Mouse (Mus musculus) granulocyte monocyte progenitor cell, adult 5-6 weeks (primary cell): ENCODE measurements around the gene Grin2a. TPM values are rescaled to one million over a fixed set of nuclear protein-coding genes. Genes with fewer than 3 reads are reported as not detected.
A peak's percentile ranks its signal among the peaks of the same experiment; 100 is the strongest.

Experiments used
- ATAC-seq: replicated peaks from 2 replicates; pipeline ENCODE4 v1.8.0; 2016; ENCODE audit warnings: mild to moderate bottlenecking, moderate TSS enrichment, inconsistent platforms; ENCODE audit not compliant: poor library complexity, severe bottlenecking
- total RNA-seq, 2 experiments: library from RNA; stranded (forward) in 1 of 2; stranded (reverse) in 1 of 2; fragments of 200-712, 200-1000 nt in 1 of 2; fragments of >200 nt in 1 of 2; fragmentation: Nextera tagmentation in 1 of 2; gene quantifications; 2 replicates each; pipeline ENCODE4 v1.2.3; 2014 to 2017

Grin2a gene
- total RNA-seq (2014; fragmentation: Nextera tagmentation): not detected in 2 replicates
- not detected in 2 replicates for total RNA-seq (2017)

DNA sequence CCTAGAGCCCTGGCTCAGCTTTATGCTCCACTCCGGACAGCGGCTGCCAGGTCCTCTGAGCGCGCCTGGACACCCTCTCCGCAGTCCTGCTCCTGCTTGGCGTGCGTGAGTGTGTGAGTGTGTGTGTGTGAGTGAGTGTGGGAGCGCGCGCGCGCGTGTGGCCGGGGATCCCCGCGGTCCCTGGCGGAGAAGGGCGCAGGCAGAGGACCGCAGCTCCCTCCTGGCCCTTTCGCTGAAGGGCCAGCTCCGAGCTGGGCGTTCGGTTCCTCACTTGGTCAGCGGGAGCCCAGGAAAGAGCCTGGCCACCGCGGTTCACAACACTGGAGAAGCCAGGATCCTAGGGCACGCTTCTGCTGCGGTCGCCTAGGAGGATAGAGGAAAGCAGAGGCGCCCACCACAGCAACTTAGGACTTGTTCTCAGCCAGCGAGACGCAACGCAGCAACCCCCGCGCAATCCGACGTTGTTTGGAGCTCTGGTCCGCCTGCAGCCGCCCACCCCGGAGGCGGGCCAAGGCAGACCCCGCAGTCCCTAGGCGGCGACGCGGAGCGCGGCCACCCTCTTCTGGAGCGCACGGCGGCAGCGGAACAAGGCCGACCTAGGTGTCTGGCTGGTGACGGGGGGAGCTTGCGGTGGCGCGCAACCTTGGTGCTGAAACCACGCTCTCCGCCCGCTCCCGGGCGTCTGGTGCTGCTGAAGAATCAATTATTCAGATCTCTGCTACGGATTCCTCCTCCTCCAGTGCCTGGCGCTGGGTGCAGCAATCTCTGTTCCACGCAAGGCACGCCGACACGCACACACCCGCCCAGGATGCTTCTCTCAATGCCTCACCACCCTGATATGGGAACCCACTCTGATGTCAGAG lies at the start of gene Grin2a:
TSS of gene Grin2a (minus strand) at position 610 of the 863 bp plus-strand sequence.
- no peak for ATAC-seq

DNA sequence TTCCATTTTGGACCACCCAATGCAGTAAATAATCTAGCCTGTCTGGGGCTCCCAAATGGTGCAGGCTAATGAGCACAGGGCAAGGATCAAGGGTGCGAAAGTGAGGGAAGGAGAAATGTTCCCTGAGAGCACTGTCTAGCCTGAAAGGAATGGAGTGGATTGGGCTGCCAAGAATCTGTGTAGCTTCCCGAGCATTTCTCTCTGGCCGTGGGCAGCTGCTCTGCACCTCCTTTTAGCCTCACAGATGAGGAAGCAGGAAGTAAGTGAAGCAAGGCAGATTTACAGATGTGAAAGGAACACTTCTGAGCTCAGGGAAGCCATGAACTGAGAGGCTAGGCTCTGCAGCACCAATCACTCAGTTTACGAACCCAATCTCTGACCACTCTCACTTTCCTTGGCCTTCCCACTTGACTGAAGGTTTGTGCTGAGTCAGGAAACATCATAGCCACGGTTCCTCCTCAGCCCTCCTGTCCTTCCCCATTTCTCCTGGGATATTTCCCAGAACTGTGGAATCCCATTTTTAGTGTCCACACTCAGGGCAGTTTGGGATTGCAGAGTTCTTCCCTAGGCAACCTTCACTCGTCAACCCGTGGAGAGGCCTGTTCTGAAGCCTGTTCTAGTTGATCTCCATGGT lies 40.3 kb upstream of the Grin2a start:
- no peak for ATAC-seq

DNA sequence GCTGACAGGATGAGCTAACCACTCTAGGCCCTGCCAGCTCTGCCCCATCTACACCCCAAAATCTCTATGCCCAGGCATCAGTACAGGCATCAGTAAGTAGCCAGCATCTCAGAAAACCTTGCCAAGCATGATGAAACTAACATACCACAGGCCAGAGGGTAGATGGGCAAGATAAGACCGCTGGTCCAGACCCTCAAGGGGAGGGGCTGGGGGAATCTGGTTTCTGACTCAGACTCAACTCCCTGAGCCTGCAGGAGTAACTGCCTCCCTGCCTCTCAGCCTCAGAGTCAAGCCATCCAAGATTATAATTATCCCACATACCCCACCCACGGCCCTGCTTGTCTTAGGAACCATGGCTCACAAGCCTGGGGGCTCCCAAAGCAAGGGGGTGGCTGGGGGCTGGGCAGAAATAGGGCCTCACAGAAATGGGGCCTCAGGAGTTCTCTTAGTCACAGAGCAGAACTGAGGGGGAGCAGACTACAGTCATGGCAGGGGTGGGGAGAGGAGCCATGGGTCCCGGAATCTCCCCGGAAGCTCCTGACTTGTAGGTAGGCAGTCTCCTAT lies 38.1 kb upstream of the Grin2a start:
- no peak for ATAC-seq

DNA sequence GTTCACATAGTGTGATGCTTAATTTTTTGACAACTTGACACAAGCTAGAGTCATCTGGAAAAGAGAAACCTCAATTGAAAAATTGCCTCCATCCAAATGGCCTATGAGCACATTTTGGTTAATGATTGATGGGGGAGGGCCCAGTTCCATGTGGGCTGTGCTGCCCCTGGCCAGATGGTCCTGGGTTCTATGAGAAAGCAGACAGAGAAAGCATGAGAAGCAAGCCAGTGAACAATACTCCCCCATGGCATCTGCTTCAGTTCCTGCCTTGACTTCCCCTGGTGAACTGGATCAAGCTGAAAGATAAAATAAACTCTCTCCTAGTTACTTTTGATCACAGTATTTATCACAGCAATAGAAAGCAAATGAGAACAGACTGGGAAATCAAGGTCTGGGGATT lies 36.5 kb upstream of the Grin2a start:
- no peak for ATAC-seq

DNA sequence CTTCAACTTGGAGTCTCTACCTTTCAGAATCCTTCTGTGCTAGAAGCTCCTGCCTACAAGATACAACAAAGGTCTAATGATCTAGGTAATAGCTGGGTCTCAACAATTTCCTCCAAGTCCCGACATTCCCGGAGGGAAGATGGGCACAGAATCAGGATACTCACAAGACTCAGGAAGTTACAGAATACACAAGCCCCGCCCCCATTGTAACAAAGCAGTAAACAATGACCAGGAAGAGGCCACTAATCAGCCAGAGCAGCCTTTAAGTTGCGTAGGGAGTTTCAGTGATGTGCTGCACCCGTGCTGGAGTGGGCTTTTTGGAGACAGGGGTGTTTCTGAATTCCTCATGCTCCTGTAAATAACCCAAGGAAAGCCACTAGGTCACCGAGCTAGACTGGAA lies 31.4 kb upstream of the Grin2a start:
- no peak for ATAC-seq

DNA sequence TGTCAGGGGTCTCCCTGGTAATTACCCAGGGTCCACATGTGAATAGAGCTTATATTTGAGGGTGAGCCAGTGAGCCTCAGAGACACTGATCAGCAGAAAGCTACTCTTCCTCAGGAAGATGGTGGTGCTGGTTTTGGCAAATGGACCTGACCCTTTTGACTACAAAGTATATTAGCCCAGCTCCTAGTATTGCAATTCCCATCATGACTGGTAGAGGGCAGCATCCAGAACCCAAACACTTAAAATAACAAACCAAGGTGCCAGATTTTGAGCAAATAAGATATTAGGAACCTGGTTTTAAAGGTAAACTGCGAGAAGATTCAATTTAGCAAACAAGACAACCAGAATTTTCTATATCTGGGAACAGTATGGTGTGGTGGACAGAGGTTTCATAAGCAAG lies 14.4 kb upstream of the Grin2a start:
- no peak for ATAC-seq

DNA sequence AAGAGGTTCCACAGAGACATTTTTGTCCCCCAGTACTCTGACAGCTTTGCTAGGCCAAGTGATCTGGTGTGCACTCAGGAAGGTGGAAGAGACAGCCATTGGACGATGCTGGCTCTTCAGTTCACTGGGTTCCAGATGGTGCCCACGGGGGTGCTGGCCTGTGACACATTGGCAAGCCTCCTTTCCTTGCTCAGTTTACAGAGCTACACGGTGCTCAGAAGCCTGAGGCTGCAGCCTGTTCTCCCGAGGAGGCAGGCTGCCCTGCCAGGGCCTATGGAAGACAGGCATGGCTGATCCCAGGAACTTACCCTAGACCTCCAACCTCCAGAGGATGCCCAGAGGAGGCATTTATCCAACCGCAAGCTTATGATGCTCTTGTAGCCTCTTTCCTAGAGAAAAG lies 10.2 kb upstream of the Grin2a start:
- no peak for ATAC-seq

DNA sequence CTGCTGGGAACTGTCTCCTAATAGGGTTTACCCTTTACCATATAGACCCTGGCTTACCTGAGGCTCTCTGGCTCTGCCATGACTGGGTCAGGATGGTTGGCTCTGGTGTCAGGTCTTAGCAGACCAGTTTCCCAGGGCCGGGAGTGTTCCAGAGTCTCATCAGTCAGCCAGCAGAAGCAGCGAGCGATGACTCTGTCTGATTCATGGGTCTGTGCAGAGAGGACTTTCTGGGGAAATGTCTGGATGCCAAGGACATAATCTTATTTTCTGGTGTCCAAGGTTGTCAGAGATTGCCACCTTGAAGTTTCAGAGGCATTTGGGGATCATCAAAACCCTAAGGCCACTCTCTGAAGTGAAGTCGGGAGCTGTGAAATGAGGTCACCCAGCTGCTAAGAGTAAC lies 8.7 kb upstream of the Grin2a start:
- no peak for ATAC-seq

DNA sequence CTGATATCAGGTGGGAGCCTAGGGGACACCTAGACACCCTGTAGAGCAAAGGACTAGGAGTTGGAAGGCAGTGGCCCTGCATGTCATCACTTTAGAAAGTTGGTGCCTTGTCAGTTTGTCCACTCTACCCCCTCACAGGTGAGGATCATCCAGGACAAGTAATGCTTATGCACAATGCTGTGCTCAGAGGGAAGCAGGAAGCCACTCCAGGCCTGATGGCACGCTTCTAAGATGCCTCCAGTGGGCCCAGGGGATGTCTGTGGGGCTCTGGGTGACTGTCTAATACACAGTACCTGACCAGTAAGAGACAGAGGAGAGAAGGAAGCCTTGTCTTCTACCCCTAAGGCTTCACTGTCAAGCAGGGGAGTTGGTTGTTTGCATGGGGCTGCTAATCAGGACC lies 7.6 kb upstream of the Grin2a start:
- no peak for ATAC-seq

DNA sequence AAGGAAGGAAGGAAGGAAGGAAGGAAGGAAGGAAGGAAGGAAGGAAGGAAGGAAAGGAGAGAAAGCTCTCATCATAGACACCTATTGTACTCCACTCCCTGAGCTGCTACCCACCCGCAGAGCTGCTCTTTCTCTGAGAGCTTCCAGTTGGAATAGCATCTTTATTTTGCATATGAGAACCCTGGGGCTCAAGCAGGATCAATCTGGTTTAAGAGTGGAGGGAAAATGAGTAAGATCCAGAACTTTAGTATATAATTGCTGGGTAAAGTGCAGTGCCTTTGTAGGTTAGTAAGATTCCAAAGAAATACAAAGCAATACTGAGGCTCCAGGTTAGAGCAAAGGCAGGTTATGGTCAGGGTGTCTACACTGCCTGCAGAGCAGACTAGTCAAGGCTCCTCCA lies 6.2 kb upstream of the Grin2a start:
- ATAC-seq: no peak

DNA sequence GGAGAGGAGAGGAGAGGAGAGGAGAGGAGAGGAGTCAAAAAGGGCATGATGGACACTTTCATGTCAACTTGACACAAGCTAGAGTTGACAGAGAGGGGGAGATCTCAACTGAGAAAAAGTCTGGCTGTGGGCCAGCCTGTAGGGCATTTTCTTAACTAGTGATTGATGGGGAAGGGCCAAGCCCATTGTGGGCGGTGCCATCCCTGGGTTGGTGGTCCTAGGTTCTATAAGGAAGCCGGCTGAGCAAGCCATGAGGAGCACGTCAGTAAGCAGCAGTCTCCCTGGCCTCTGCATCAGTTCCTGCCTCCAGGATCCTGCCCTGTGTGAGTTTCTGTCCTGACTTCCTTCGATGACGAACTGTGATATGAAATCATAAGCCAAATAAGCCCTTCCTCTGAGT lies 4.6 kb upstream of the Grin2a start:
- ATAC-seq: no peak

DNA sequence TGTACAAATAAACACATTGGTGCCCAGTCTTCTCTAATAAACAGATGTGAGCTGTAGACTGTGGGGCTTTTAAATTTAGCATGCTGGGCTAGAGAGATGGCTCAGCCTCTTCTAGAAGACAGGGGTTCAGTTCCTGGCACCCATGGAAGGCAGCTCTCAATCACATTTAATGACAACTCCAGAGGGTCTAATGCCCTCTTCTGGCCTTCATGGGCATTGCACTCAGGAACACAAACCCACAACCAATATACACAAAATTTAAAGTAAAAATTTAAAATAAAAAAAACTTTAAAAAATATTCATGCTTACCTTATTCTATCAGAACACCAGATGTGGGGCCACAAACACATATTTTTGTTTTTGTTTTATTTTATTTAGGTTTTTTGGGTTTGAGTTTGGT lies 2.6 kb upstream of the Grin2a start:
- no peak for ATAC-seq

DNA sequence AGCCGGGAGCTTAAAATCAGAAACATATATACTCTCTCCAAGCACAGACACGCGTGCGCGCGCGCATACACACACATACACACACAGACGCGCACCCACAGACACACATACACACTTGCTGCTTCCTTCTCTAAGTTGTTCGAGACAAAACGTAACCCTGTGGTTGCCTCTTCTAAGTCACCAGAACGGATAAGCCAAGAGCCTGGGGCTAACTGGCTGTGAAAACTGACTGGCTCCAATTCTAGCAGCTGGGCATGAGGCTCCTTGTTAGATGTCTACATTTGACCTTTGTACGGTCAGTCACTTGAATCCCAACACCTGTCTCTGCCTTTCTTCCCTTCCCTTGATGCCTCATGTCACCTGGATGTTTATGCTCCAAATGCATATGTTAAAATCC lies 452 bp upstream of the Grin2a start:
- no peak for ATAC-seq

DNA sequence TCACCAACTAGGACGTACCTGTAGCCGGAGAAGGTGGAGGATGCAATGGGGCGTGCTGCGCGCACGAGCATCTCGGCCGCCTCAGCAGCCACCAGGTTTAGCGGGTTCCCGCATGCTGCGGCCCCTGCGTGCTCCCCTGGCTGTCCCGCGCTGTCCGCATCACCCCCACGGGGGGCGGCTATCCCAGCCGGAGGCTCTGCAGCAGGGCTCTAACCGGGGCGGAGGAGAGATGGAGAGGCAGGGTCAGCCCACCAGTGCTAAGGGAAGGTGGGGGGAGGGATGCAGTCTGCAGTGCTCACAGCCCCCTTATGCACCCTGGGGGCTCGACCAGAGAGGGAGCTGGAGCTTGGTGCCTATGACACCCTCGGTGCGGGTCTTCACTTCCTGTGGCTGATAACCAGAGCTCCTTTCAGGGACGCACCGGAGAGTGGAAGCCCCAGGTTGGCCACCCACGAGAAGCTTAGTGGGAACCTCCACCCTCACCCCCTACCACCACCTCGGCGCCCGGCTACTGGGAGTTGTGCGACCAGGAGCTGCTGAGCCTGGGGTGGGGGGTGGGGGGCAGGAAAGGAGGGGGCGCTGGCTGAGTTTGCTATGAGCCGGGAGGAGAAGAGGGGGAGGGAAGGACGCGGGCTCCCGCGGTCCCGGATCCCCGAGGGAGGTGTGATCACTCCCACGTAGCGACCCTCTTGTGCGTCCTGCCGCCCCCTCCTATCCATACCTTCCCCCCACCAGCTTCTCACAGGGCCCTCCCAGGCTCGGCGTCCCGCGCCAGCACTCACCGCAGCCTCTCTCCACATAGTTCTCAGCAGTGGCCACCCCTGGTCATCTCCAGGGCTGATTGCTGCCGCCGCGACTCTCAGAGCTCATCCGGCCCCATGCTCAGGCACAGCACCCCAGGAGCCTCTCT lies 1.1 kb downstream of the Grin2a start:
- 0 out of 2 replicates have a peak, but pooled peaks have one; percentile 15 for ATAC-seq

DNA sequence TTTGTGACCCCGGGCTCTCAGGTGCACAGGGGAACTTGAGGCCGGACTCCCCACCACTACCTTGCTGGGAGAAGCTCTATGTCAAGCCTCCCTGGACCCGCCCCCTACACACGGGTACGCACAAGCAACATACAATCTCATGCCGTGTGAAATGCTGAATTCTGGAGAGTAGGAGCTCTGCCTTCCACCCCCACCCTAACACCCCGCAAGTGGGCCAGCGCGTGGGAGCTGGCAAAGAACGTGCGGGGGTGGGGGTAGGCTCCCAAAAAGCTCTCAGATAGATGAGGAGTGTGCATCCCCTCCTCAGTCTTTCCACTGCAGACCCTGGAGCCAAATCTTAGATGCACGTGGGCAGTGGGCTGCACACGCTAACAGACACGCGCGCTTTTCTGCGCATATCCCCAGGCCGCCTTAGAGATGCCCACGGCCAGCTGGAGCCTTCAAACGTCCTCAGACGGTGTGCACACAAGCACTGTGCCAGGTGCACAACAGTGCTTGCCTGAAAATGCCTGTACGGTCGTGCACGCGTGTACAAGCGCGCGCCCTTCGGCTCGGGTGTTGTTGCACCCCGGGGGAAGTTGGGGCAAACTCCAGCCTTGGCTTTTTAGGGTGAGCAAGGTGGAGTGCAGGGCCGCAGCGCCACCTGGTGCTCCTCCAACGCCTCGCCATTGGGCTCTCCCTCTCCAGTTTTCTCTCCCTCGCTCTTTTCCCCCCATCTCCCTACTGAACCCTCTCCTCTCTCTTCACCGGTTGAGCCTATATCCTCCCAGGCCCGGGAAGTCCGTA lies 1.9 kb downstream of the Grin2a start:
- peak; percentile 39 for ATAC-seq

DNA sequence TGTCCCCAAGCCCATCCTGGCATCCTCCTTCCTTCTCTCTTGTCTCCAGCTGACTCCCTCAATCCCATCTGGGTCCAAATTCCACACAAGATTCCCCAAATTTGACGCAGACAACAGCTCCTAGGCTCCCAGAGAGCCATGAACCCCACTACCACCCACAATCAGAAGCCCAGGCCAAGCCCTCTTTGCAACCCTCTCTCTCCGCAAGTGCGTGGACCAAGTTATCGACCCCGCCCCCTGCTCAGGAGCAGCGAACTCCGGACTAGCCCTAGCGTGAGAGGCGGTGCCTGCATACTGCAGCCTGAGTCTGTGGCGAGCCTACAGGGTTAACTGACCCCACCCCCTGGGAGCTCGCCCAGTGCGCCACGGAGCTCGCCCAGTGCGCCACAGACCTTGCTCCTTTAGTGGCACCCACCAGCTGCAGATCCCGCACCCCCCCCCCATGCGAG lies 2.6 kb downstream of the Grin2a start:
- no peak for ATAC-seq

DNA sequence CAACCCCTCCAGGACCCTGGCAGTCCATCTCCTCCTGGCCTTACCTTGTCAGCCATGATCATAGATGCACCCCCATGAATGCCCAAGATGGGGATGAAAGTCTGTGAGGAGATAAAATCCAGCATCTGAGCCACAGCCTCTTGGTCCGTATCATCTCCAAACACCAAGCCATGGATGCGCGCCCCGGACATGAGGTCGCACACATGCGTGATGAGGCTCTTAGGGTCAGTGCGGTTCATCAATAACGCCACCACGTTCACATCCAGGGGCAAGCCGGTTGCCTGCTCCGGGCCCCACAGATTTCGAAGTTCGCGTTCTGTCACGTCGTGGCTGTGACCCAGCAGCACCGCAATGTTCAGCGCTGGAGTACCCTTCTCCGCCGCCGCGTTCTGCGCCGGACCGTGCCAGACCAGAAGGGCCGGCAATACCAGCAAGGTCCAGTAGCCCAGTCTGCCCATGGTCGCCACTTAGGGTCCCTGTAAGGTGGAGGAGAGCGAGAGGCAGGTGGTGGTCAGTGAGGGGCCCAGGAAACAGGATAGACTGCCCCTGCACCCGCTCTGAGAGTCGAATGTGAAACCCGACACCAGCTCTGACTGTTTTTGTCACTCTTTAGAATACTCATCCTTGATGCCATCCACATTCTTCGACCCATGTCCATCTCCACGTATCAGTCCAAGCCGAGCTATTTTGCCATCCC lies 3.1 kb downstream of the Grin2a start:
- no peak for ATAC-seq

DNA sequence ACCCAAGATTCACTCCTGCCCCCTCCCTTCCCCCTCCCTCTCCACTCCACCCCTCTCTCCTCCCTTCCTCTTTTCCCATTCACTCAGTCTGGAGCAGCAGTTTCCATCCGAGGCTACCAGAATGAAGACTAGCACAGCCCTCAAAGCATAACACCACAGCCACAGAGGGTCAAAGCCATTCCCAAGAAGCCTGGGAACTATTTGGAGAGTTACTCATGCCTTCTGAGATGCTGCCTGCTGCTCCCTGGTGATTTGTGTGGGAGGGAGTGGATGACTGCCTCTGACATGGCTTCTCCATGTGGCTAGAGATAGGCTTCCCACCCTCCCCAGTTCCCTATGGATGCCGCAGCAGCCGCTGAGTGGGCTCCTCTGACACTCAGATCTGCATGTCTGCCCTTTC lies 10.3 kb downstream of the Grin2a start:
- ATAC-seq: no peak

DNA sequence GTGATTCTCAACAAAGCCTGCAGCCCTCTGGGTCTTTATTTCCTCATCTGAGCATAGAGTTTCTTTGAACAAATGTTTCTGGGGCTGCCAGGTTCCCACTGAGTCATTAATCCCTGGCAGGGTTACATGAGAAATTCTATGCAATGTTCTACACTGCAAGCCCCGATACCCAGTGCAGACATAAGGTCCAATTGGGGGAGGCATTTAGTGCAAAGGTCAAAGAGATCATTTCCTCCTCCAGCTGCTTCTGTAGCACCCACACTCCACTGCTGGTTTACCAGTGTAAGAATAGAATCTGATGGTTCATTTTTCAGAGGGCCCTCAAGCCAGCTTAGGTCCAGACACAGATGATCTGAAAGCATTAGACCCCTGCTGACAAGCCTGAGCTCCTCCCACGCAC lies 14.7 kb downstream of the Grin2a start:
- no peak for ATAC-seq
